Mouse (Mus musculus) lung, postnatal 0 days (tissue): ENCODE data around the gene Vangl2. TPM values are rescaled to one million over a fixed set of nuclear protein-coding genes. Genes with fewer than 3 reads are reported as not detected.

Experiments
- ATAC-seq: fragments of 200-750 bp; cut with Nextera tagmentation; 2 replicates; pipeline ENCODE4 v1.8.0; 2017; ENCODE audit warnings: moderate library complexity
- DNase-seq: peaks from one replicate; pipeline ENCODE4 v3.0.0-alpha.2; 2016; ENCODE audit warnings: low spot score
- H3K27ac ChIP-seq: fragments of 300-500 bp; sonication (generic); 2 replicates; pipeline ENCODE4 v1.5.1; 2014; ENCODE audit warnings: antibody characterized with exemption, mild to moderate bottlenecking, low read length, mixed read lengths
- H3K27me3 ChIP-seq: fragments of 300-500 bp; sonication (generic); replicated peaks from 2 replicates; pipeline ENCODE4 v1.6.1; 2014; ENCODE audit warnings: low read length, mixed read lengths; ENCODE audit not compliant: insufficient read depth
- H3K36me3 ChIP-seq: fragments of 300-500 bp; sonication (generic); 2 replicates; pipeline ENCODE4 v1.6.1; 2014; ENCODE audit warnings: low read length, mixed read lengths; ENCODE audit not compliant: insufficient read depth
- H3K4me1 ChIP-seq: fragments of 300-500 bp; sonication (generic); 2 replicates; pipeline ENCODE4 v1.6.1; 2014; ENCODE audit warnings: antibody characterized with exemption, low read depth, low read length, mixed read lengths; ENCODE audit not compliant: insufficient read depth
- H3K4me2 ChIP-seq: fragments of 300-500 bp; sonication (generic); replicated peaks from 2 replicates; pipeline ENCODE4 v1.6.1; 2014; ENCODE audit warnings: low read depth, mild to moderate bottlenecking, low read length, moderate library complexity, mixed read lengths
- H3K4me3 ChIP-seq: fragments of 300-500 bp; sonication (generic); 2 replicates; pipeline ENCODE4 v1.5.1; 2014; ENCODE audit warnings: low read depth, low read length
- H3K9ac ChIP-seq: fragments of 300-500 bp; sonication (generic); replicated peaks from 2 replicates; pipeline ENCODE4 v1.6.1; 2014; ENCODE audit warnings: low read depth, mild to moderate bottlenecking
- H3K9me3 ChIP-seq: fragments of 300-500 bp; sonication (generic); 2 replicates; pipeline ENCODE4 v1.6.1; 2016; ENCODE audit warnings: low read length, mixed read lengths
- CTCF ChIP-seq: IDR thresholded peaks from 2 replicates; pipeline ENCODE4 v1.5.1; 2016; ENCODE audit warnings: antibody characterized with exemption, mild to moderate bottlenecking
- EP300 ChIP-seq: IDR thresholded peaks from 2 replicates; pipeline ENCODE4 v1.6.1; 2016; ENCODE audit warnings: antibody characterized with exemption, mild to moderate bottlenecking, control low read depth
- WGBS: fragments of 180-500 bp; shearing (Covaris S2); extraction: QIAGEN DNeasy Blood & Tissue Kit; methylation state at CpG from one replicate; pipeline ENCODE4 v1.1.7; 2014; 5-methylcytosine and 5-hydroxymethylcytosine counted together
- polyA plus RNA-seq: library from polyadenylated mRNA; unstranded; fragments of >200 nt; fragmentation: Nextera tagmentation; extraction: Ambion mirVana; gene quantifications from 2 replicates; pipeline ENCODE4 v1.2.1, GENCODE M21; 2015

The Vangl2 gene
- polyA plus RNA-seq, 1 experiment from 2014 or later: 6.2 TPM

GRCm38 (mm10) chr1:172025201-172025904 is 2.9 kb downstream of the Vangl2 start:
- Histone ChIP-seq H3K36me3 (no peaks in the 10 kb centered on the region), H3K4me1 (peaks cover 4% of the 10 kb centered on the region; the same call in 1 of the 2 replicates), H3K4me2 (no peak overlapping the region), H3K27me3 (no peaks in the 10 kb centered on the region), H3K9me3 (no peaks in the 10 kb centered on the region), H3K27ac (no peak overlapping the region), H3K9ac (no peak overlapping the region), H3K4me3 (no peak overlapping the region)
- 53% methylated on average over 8 of the region's 8 CpGs for WGBS
- ATAC-seq: no peak
- DNase-seq: no peak
- TF ChIP-seq EP300 (no peak), CTCF (no peak)

- peaks cover 4% of the 10 kb centered on the region; the same call in 1 of the 2 replicates for H3K4me1 ChIP-seq
- no peak overlapping the region for H3K4me2 ChIP-seq
- H3K27ac ChIP-seq: no peak overlapping the region
- H3K27me3 ChIP-seq: no peaks in the 10 kb centered on the region
- DNase-seq: no peak
- WGBS: 65% methylated on average over 9 of the region's 9 CpGs
- H3K9ac ChIP-seq: no peak overlapping the region
- H3K36me3 ChIP-seq: no peaks in the 10 kb centered on the region
- no peak for ATAC-seq
- no peaks in the 10 kb centered on the region for H3K9me3 ChIP-seq
- TF ChIP-seq EP300 (no peak), CTCF (no peak)
- H3K4me3 ChIP-seq: no peak overlapping the region
Measured at GRCm38 (mm10) chr1:172024140-172024895, 3.9 kb downstream of the Vangl2 start.

GRCm38 (mm10) chr1:172019863-172020521 is 8.3 kb downstream of the Vangl2 start:
- Histone ChIP-seq H3K27ac (no peak overlapping the region), H3K4me3 (no peak overlapping the region), H3K9ac (no peak overlapping the region), H3K36me3 (no peaks in the 10 kb centered on the region), H3K9me3 (no peaks in the 10 kb centered on the region), H3K4me1 (peaks cover 18% of the 10 kb centered on the region; the same call in 1 of the 2 replicates), H3K4me2 (no peak overlapping the region), H3K27me3 (no peaks in the 10 kb centered on the region)
- 74% methylated on average over 10 of the region's 10 CpGs for WGBS
- DNase-seq (no peak), ATAC-seq (no peak)
- no peak for TF ChIP-seq EP300
- TF ChIP-seq CTCF: no peak

GRCm38 (mm10) chr1:172019339-172019738 is 8.9 kb downstream of the Vangl2 start:
- H3K9ac ChIP-seq: no peak overlapping the region
- ATAC-seq (peak; percentile 70), DNase-seq (peak; percentile 44)
- no peak overlapping the region for H3K4me2 ChIP-seq
- no peaks in the 10 kb centered on the region for H3K9me3 ChIP-seq
- H3K27ac ChIP-seq: no peak overlapping the region
- H3K4me1 ChIP-seq: peaks cover 18% of the 10 kb centered on the region; the same call in 1 of the 2 replicates
- no peak for TF ChIP-seq EP300
- TF ChIP-seq CTCF: no peak
- H3K4me3 ChIP-seq: no peak overlapping the region
- H3K36me3 ChIP-seq: no peaks in the 10 kb centered on the region
- no peaks in the 10 kb centered on the region for H3K27me3 ChIP-seq
- WGBS: 57% methylated on average over 2 of the region's 4 CpGs

GRCm38 (mm10) chr1:172018336-172019311 is 9.6 kb downstream of the Vangl2 start:
- H3K4me1 ChIP-seq: peaks cover 18% of the 10 kb centered on the region; the same call in 1 of the 2 replicates

More at GRCm38 (mm10) chr1:172018336-172019311, 9.6 kb downstream of the Vangl2 start:
- H3K27ac ChIP-seq: no peak overlapping the region
- H3K27me3 ChIP-seq: no peaks in the 10 kb centered on the region
- no peak overlapping the region for H3K9ac ChIP-seq
- whole genome bisulfite sequencing: 87% methylated on average over 9 of the region's 9 CpGs
- H3K36me3 ChIP-seq: no peaks in the 10 kb centered on the region
- H3K4me2 ChIP-seq: no peak overlapping the region
- DNase-seq: no peak
- peak; percentile 57 for ATAC-seq
- H3K4me3 ChIP-seq: no peak overlapping the region
- H3K9me3 ChIP-seq: no peaks in the 10 kb centered on the region
- TF ChIP-seq EP300 (no peak), CTCF (no peak)
